Mouse (Mus musculus) cerebellum, adult 8-10 months (tissue): ENCODE measurements at regions not wholly inside any gene's neighbourhood (a gene's known extent, or its start where the extent isn't known, plus 50 kb on each side); places are given as distances from the start of the nearest gene placed in this dataset.
"Not testable (repeated sequence)": the region's sequence is repeated elsewhere in the genome, so short reads cannot be mapped to it uniquely, and the experiment has no call there.

Source experiments
- DNase-seq: peaks from one replicate; pipeline ENCODE4 v3.0.0; 2022

DNA sequence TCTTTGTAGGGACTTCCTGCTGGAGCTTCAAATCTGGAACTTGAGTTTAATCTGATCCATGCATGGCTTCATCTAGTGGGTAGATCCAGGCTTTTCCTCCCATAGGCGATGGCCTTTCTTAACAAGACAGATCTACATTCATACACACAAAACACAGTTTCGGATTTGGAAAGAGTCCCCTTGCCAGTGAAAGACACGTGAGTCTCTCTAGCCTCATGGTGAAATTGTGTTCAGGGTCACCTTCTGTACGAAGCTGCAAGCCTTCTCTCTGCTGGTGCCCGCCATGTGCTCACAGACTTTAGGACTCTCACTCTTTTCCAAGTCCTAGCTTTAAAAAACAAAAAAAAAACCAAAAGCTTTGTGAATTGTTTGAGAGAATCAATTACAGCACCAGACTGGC is 51.4 kb upstream of the Dlx2 start:
- no peak for DNase-seq

GRCm38 (mm10) chr2:71598368-71598767 is 51.8 kb upstream of the Dlx2 start:
- DNase-seq, result no peak

GRCm38 (mm10) chr2:71598778-71599177 is 52.2 kb upstream of the Dlx2 start:
- peak; percentile 65 for DNase-seq

GRCm38 (mm10) chr2:71600213-71600612 is 53.7 kb upstream of the Dlx2 start:
- no peak for DNase-seq

DNA sequence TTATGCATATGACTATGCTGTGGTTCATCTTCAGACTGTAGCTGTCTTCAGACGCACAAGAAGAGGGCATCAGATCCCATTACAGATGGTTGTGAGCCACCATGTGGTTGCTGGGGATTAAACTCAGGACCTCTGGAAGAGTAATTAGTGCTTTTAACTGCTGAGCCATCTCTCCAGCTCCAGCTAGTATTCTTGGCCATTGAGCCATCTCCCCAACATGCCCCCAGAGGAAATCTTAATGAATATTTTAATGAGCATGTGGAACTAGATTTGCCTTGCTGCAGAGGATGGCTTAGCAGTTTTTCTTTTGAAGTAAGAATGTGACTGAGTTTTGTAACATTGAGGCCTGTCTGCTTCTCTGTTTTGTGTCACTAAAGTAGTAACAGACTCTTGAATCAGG is 54.4 kb upstream of the Dlx2 start:
- no peak for DNase-seq

- DNase-seq, result not testable (repeated sequence)
Measured at GRCm38 (mm10) chr2:71603796-71604195, 57.2 kb upstream of the Dlx2 start.

- DNase-seq, result no peak
Measured at GRCm38 (mm10) chr2:71605606-71606005, 59.1 kb upstream of the Dlx2 start.

DNA sequence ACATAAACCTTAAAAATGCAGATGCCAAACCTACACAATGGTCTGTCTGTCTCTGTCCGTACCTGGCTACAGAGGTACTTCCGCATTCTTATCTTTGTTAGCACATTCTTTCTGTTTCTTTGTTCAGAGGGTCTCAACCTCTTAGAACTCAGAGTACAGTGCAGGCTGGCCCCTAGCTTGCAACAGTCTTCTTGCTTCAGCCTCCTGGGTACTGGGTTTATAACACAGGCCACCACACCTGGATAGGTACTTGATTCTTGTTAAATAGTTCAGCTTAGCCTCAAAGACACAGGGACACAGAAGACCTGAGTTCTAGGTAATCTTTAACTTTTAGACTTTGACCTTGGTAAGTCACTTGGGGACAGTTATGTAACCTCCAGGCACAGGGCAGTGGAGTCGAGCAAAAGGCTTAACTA is 60.5 kb upstream of the Dlx2 start:
- no peak for DNase-seq

- no peak for DNase-seq
Measured at GRCm38 (mm10) chr2:71613216-71613615, 66.7 kb upstream of the Dlx2 start.

- DNase-seq, result no peak
Measured at GRCm38 (mm10) chr2:71616526-71616925, 70.0 kb upstream of the Dlx2 start.

- DNase-seq, result no peak
Measured at GRCm38 (mm10) chr2:71621458-71621857, 74.9 kb upstream of the Dlx2 start.

- DNase-seq, result no peak
Measured at GRCm38 (mm10) chr2:71622532-71623099, 76.1 kb upstream of the Dlx2 start.

DNA sequence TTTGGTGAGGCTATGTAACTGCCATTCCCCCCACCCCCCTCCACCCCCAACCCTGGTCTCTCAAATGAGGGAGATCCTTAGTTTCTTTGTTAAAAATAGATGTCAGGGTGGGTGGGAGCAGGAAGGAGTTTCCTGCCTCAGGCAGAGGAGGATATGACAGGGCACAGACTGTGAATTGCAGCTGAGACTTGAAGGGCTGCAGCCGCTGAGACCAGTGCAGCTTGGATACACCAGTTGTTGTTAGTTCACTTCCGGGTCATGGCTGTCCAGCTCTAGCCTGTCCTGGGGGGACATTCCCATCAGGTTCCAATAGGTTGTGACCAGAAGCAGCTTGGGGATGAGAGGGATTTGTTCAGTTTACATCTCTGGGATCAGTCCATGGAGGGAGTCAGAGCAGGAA is 76.6 kb upstream of the Dlx2 start:
- no peak for DNase-seq

DNA sequence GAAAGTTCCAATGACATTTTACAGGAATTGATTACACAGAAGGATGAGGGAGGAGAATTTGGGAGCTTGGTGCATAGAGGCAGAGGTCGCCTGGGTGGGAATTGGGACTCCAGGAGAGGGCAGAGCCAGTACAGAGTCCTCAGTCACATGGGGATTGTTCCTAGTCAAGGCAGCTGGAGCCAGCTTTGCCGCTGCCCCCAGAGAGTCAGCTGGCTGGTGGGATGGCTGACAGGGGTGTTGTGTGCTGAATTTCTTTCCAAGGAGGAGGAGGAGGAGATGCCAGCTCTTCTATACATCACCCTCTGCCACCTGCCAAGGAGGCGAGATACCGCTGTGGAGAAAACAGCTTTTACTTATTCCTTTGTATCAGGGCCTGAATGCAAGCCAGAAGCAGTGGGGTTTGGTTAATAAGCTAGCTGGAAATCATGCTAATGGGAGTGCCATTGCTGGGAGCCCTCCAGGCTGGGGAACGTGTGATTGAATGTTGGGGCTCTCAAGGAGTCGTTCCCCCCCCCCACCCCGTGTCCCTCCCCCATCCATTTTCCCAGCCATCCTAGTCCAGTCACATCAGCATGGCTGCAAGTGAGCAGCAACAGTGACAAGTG is 78.8 kb upstream of the Dlx2 start:
- DNase-seq, result no peak

DNA sequence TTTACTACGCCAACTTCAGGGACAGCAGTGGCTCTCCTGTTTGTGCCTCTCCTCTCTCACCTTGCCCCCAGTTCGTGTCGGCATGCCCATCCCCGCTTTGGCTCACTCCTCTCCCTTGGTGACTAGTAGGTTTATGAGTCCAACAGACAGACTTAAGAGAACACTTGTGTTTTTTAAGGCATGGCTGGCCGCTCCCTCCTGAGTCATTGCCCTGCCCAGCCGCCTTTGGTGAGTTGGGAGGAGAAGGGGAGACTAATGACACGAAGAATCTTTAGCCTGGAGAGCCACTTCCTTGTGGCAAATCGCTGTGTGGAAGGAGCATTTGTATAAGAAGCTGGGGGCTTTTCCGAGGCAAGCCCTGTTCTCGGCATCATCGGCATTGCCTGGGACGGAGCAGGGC is 79.8 kb upstream of the Dlx2 start:
- no peak for DNase-seq

- no peak for DNase-seq
Measured at GRCm38 (mm10) chr2:71627097-71627755, 80.7 kb upstream of the Dlx2 start.

- peak; percentile 4 for DNase-seq
Measured at GRCm38 (mm10) chr2:71628821-71629220, 82.3 kb upstream of the Dlx2 start.

- DNase-seq, result no peak
Measured at GRCm38 (mm10) chr2:71629301-71630142, 83.0 kb upstream of the Dlx2 start.

DNA sequence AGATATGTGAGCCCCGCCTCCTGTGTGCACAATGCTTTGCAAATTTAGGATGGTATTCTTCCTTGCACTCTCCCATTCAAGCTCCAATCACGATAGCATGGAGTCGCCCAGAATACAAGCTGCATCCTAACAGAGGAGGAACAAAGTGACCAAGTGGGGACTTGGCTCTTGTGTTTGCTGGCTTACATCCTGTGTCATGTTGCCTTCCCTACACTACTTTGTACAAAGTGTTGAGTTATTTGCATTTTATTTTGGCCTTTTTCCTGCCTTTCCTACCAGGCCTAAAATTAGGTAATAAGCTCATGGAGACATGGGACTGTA is 83.5 kb upstream of the Dlx2 start:
- DNase-seq, result no peak

GRCm38 (mm10) chr2:71633471-71633870 is 86.9 kb upstream of the Dlx2 start:
- DNase-seq, result no peak

GRCm38 (mm10) chr2:71634471-71634870 is 87.9 kb upstream of the Dlx2 start:
- no peak for DNase-seq

DNA sequence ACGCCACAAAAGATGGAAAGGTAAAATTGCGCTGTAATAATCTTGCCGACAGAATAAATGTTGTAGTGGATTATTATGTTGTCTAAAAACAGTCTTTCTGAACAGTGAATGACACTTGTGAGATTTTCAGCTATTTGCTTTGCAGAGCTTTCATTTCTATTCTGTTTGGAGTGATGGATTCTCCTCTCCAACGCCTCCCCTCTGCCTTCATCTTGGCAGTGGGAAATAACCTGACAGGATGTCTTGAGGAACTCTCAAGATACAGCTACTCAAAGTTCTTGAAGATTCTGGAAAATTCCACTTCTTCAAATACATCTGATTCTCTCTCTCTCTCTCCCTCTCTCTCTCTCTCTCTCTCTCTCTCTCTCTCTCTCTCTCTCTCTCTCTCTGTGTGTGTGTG is 89.6 kb upstream of the Dlx2 start:
- no peak for DNase-seq

DNA sequence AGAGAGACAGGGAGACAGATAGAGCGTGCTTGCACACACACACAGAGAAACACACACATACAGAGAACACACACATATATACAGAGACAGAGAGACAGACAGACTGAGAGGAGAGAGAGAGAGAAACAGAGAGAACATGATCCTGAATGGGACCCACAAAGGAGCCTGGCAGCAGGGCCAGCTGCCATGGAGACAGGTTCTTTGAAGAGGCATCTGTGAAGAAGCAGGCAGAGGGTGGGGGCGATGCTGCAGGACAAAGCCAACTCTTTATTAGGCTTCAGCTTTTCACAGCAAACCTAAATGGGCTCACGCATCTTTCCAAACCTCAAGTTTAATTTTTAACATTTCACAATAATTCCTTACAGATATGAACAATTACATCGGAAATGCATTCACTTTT is 90.0 kb upstream of the Dlx2 start:
- DNase-seq, result no peak

DNA sequence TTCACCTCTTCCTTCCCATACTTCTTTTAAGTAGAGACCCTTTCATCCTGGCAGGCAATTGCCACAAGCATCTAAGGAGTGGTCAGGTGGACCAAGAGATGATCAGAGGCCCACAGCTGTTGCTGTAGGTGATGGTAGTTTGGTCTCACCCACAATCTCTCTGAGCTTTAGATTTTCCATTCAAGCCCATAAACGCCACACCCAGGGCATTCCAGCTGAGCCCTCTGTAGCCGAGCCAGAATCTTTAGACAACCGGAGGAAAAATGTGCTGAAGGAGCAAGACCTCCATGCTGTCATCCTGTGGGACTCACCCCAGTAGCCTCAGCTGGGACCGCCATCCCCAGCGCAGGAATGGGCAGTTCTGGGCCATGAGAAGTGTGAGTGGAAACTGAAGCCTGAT is 93.7 kb upstream of the Dlx2 start:
- DNase-seq, result no peak
